Mouse (Mus musculus): Measurements from ENCODE around the gene Hook1. TPM values are rescaled to one million over a fixed set of nuclear protein-coding genes. Genes with fewer than 3 reads are reported as not detected.

Hook1 gene
- total RNA-seq, 2 experiments from 2014 or later: 12.2 to 13.7 TPM

Other genes starting within 250 kb of the Hook1 start
- gene Cyp2j13, start 110.3 kb downstream of the Hook1 start, total RNA-seq (2021): not detected
- not detected for gene Cyp2j12, start 173.9 kb downstream of the Hook1 start, total RNA-seq (2021)

Measured in gastrocnemius, postnatal 4 days (tissue).